Mouse (Mus musculus): ENCODE data around the gene Arhgef19. TPM values are rescaled to one million over a fixed set of nuclear protein-coding genes. Genes with fewer than 3 reads are reported as not detected.

Arhgef19 gene
- 1.2 and 2.3 TPM in 2 replicates for polyA plus RNA-seq (2014; fragmentation: Nextera tagmentation; extraction: Ambion mirVana)

- Histone ChIP-seq H3K4me2 (ENCODE audit: low read depth) (peak within 1 kb of the TSS; percentile 41), H3K27me3 (ENCODE audit: control insufficient read depth, insufficient read depth, low read length) (peaks cover 67% of the 10 kb centered on the region), H3K9ac (ENCODE audit: low read length) (peak within 1 kb of the TSS; percentile 3; the same call in 1 of the 2 replicates), H3K4me3 (ENCODE audit: low read depth, low read length) (peak within 1 kb of the TSS; percentile 18), H3K4me1 (ENCODE audit: control insufficient read depth, insufficient read depth, low read length) (peaks cover 5% of the 10 kb centered on the region), H3K27ac (ENCODE audit: low read depth, low read length) (no peak within 1 kb of the TSS), H3K36me3 (ENCODE audit: control insufficient read depth, insufficient read depth, low read length) (no peaks in the 10 kb centered on the region), H3K9me3 (ENCODE audit: control insufficient read depth, low read length) (no peaks in the 10 kb centered on the region)
- 2% methylated on average over 31 of the region's 31 CpGs for WGBS
- DNase-seq (ENCODE audit: low spot score) (peak; percentile 85), ATAC-seq (ENCODE audit: insufficient read depth, low FRiP score, low TSS enrichment) (peak; percentile 89)
These were observed at the start of gene Arhgef19 for GRCm38 (mm10) chr4:141239388-141240125. Gene Arhgef19, plus strand, starts transcription at chr4:141239499.

DNA sequence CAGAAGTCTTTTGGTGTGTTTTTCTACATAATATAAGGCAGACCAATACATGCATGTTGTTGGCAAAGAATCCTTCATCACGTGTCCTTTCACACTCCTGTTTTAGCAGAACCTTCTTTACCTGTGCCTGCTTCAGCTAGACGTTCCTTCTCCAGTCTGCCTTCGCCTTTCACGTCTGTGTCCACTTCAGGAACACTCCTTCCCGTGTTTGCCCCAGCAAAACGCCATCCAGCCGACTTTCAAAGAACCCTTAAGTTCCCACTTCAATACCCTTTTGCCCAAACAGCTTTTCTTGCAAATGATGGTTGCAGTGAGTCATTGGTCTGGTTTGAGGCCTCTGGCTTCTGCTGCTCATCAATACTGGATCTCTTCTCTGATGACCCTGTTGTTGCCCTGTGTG is 48.0 kb upstream of the Arhgef19 start:
- DNase-seq (ENCODE audit: low spot score) (no peak), ATAC-seq (ENCODE audit: insufficient read depth, low FRiP score, low TSS enrichment) (no peak)
- Histone ChIP-seq H3K36me3 (ENCODE audit: control insufficient read depth, insufficient read depth, low read length) (peaks cover 2% of the 10 kb centered on the region), H3K4me3 (ENCODE audit: low read depth, low read length) (no peak overlapping the region), H3K9ac (ENCODE audit: low read length) (no peak overlapping the region), H3K27ac (ENCODE audit: low read depth, low read length) (no peak overlapping the region), H3K4me1 (ENCODE audit: control insufficient read depth, insufficient read depth, low read length) (0 out of 2 replicates have a peak, but pooled peaks cover 4% of the 10 kb centered on the region), H3K27me3 (ENCODE audit: control insufficient read depth, insufficient read depth, low read length) (no peaks in the 10 kb centered on the region), H3K9me3 (ENCODE audit: control insufficient read depth, low read length) (no peaks in the 10 kb centered on the region), H3K4me2 (ENCODE audit: low read depth) (no peak overlapping the region)
- WGBS, result 93% methylated on average over 7 of the region's 7 CpGs

- ATAC-seq (ENCODE audit: insufficient read depth, low FRiP score, low TSS enrichment) (no peak), DNase-seq (ENCODE audit: low spot score) (no peak)
- Histone ChIP-seq H3K27ac (ENCODE audit: low read depth, low read length) (no peak overlapping the region), H3K27me3 (ENCODE audit: control insufficient read depth, insufficient read depth, low read length) (no peaks in the 10 kb centered on the region), H3K4me3 (ENCODE audit: low read depth, low read length) (no peak overlapping the region), H3K9ac (ENCODE audit: low read length) (no peak overlapping the region), H3K4me2 (ENCODE audit: low read depth) (no peak overlapping the region), H3K4me1 (ENCODE audit: control insufficient read depth, insufficient read depth, low read length) (no peaks in the 10 kb centered on the region), H3K9me3 (ENCODE audit: control insufficient read depth, low read length) (no peaks in the 10 kb centered on the region), H3K36me3 (ENCODE audit: control insufficient read depth, insufficient read depth, low read length) (peaks cover 8% of the 10 kb centered on the region)
- WGBS, result 95% methylated on average over 6 of the region's 6 CpGs
These were observed 44.7 kb upstream of the Arhgef19 start for GRCm38 (mm10) chr4:141194553-141194952.

DNA sequence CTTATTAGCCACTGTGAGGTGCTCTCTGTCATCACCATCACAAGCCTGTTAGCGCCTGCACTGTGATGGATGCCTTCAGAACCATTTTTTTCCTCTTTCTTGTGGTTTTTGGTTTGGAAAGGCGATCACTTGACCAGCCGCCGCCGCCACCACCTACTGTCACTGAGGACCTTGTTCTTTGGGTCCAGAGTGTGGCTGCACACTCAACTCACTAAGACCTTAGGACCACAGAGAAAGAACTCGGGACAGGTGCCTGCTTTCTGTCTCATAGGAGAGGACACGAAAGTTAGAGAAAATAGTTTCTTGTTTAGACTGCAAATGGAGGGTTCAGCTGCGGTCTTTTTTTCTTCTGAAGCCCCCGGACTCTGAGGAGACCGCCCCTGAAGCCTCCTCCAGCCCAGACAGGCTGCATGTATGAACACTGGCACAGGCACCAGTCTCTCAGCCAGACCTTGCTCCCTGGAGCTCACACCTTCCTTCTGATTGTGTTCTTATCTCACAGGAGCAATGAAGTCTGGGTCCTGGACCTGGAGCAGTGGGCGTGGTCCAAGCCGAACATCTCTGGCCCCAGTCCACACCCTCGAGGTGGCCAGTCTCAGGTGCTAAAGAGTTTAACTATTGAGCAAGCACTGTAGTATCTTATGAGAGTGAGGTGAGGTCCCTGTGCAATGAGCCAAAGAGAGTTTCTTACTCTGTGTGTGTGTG is 42.2 kb upstream of the Arhgef19 start:
- Histone ChIP-seq H3K9me3 (ENCODE audit: control insufficient read depth, low read length) (no peaks in the 10 kb centered on the region), H3K27me3 (ENCODE audit: control insufficient read depth, insufficient read depth, low read length) (no peaks in the 10 kb centered on the region), H3K9ac (ENCODE audit: low read length) (no peak overlapping the region), H3K36me3 (ENCODE audit: control insufficient read depth, insufficient read depth, low read length) (peaks cover 11% of the 10 kb centered on the region), H3K4me1 (ENCODE audit: control insufficient read depth, insufficient read depth, low read length) (no peaks in the 10 kb centered on the region), H3K27ac (ENCODE audit: low read depth, low read length) (no peak overlapping the region), H3K4me3 (ENCODE audit: low read depth, low read length) (no peak overlapping the region), H3K4me2 (ENCODE audit: low read depth) (no peak overlapping the region)
- ATAC-seq (ENCODE audit: insufficient read depth, low FRiP score, low TSS enrichment) (no peak), DNase-seq (ENCODE audit: low spot score) (no peak)
- WGBS, result 95% methylated on average over 13 of the region's 13 CpGs

DNA sequence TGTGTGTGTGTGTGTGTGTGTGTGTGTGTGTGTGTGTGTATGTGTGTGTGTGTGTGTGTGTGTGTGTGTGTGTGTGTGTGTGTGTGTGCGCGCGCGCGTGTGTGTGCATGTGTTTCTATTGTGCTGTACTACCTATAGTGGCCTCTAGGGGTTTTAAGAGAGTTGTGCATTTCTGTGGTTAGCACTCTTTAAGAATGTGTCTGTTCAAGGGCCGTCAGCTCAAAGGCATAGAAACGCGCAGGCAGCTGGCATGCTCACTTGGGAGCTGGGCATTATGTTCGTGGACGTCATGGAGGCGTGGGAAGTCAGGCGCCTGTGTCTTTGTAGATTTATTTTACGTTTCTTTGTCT is 41.6 kb upstream of the Arhgef19 start:
- Histone ChIP-seq H3K9ac (ENCODE audit: low read length) (no peak overlapping the region), H3K4me3 (ENCODE audit: low read depth, low read length) (no peak overlapping the region), H3K4me1 (ENCODE audit: control insufficient read depth, insufficient read depth, low read length) (no peaks in the 10 kb centered on the region), H3K9me3 (ENCODE audit: control insufficient read depth, low read length) (no peaks in the 10 kb centered on the region), H3K27ac (ENCODE audit: low read depth, low read length) (no peak overlapping the region), H3K36me3 (ENCODE audit: control insufficient read depth, insufficient read depth, low read length) (peaks cover 11% of the 10 kb centered on the region), H3K4me2 (ENCODE audit: low read depth) (no peak overlapping the region), H3K27me3 (ENCODE audit: control insufficient read depth, insufficient read depth, low read length) (no peaks in the 10 kb centered on the region)
- DNase-seq (ENCODE audit: low spot score), result no peak
- WGBS, result 93% methylated on average over 13 of the region's 13 CpGs
- ATAC-seq (ENCODE audit: insufficient read depth, low FRiP score, low TSS enrichment), result no peak

GRCm38 (mm10) chr4:141200906-141201305 is 38.4 kb upstream of the Arhgef19 start:
- no peak overlapping the region for H3K4me3 ChIP-seq (ENCODE audit: low read depth, low read length)
- no peaks in the 10 kb centered on the region for H3K4me1 ChIP-seq (ENCODE audit: control insufficient read depth, insufficient read depth, low read length)
- DNase-seq (ENCODE audit: low spot score) (no peak), ATAC-seq (ENCODE audit: insufficient read depth, low FRiP score, low TSS enrichment) (no peak)
- H3K9me3 ChIP-seq (ENCODE audit: control insufficient read depth, low read length), result no peaks in the 10 kb centered on the region
- H3K27me3 ChIP-seq (ENCODE audit: control insufficient read depth, insufficient read depth, low read length), result no peaks in the 10 kb centered on the region
- H3K4me2 ChIP-seq (ENCODE audit: low read depth), result no peak overlapping the region
- peaks cover 11% of the 10 kb centered on the region for H3K36me3 ChIP-seq (ENCODE audit: control insufficient read depth, insufficient read depth, low read length)
- 84% methylated on average over 11 of the region's 11 CpGs for WGBS
- H3K27ac ChIP-seq (ENCODE audit: low read depth, low read length), result no peak overlapping the region
- no peak overlapping the region for H3K9ac ChIP-seq (ENCODE audit: low read length)

GRCm38 (mm10) chr4:141202192-141202591 is 37.1 kb upstream of the Arhgef19 start:
- no peak overlapping the region for H3K4me3 ChIP-seq (ENCODE audit: low read depth, low read length)
- no peaks in the 10 kb centered on the region for H3K9me3 ChIP-seq (ENCODE audit: control insufficient read depth, low read length)
- no peak overlapping the region for H3K27ac ChIP-seq (ENCODE audit: low read depth, low read length)
- H3K4me2 ChIP-seq (ENCODE audit: low read depth), result no peak overlapping the region
- WGBS, result 95% methylated on average over 6 of the region's 6 CpGs
- no peaks in the 10 kb centered on the region for H3K27me3 ChIP-seq (ENCODE audit: control insufficient read depth, insufficient read depth, low read length)
- H3K36me3 ChIP-seq (ENCODE audit: control insufficient read depth, insufficient read depth, low read length), result peaks cover 8% of the 10 kb centered on the region
- ATAC-seq (ENCODE audit: insufficient read depth, low FRiP score, low TSS enrichment) (no peak), DNase-seq (ENCODE audit: low spot score) (no peak)
- H3K4me1 ChIP-seq (ENCODE audit: control insufficient read depth, insufficient read depth, low read length), result no peaks in the 10 kb centered on the region
- no peak overlapping the region for H3K9ac ChIP-seq (ENCODE audit: low read length)

DNA sequence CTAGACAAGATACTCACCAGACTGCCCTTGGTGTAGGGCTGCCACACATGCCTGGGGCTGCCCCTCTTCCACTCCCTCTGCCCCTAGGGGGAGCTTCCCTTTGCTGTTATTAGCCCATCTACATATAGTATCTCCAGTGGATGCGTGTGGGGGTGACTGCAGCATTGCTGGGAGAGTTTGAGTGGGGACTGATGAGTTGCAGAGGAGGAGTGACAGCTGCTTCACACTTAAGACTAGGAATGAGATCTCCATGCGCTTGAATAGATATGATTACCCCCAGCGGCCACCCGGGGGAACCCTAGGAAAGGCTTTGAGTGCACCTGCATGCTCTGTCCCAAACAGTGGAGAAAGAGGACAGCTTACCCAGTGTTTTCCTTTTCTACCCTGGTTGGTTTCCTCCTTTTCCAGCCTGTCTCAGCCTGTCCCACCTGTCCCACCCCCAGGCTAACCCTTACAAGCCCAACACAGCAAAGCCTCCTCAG is 34.7 kb upstream of the Arhgef19 start:
- H3K27ac ChIP-seq (ENCODE audit: low read depth, low read length), result no peak overlapping the region
- no peaks in the 10 kb centered on the region for H3K27me3 ChIP-seq (ENCODE audit: control insufficient read depth, insufficient read depth, low read length)
- no peak for ATAC-seq (ENCODE audit: insufficient read depth, low FRiP score, low TSS enrichment)
- 88% methylated on average over 4 of the region's 4 CpGs for WGBS
- no peak for DNase-seq (ENCODE audit: low spot score)
- H3K36me3 ChIP-seq (ENCODE audit: control insufficient read depth, insufficient read depth, low read length), result peaks cover 5% of the 10 kb centered on the region; the same call in 1 of the 2 replicates
- no peak overlapping the region for H3K4me2 ChIP-seq (ENCODE audit: low read depth)
- no peak overlapping the region for H3K9ac ChIP-seq (ENCODE audit: low read length)
- H3K4me1 ChIP-seq (ENCODE audit: control insufficient read depth, insufficient read depth, low read length), result no peaks in the 10 kb centered on the region
- no peak overlapping the region for H3K4me3 ChIP-seq (ENCODE audit: low read depth, low read length)
- no peaks in the 10 kb centered on the region for H3K9me3 ChIP-seq (ENCODE audit: control insufficient read depth, low read length)

DNA sequence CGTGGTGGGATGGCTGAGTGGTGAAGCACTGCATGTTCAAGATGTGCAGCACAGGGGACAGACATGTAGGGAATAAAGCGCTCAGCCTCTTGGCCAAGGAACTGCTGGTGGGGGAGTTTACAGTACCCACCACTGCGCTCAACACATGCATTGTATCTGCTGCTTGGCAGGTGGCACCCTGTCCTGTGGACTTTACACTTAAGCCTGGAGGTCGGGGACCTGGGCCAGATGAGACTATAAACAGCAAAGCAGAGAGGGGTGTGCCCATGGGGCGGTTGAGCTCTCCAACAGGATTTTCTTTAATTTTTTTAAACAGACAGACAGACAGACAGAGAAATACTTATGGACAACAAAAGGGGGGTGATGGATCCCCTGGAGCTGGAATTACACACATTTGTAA is 32.2 kb upstream of the Arhgef19 start:
- H3K36me3 ChIP-seq (ENCODE audit: control insufficient read depth, insufficient read depth, low read length), result no peaks in the 10 kb centered on the region
- no peak for ATAC-seq (ENCODE audit: insufficient read depth, low FRiP score, low TSS enrichment)
- no peaks in the 10 kb centered on the region for H3K4me1 ChIP-seq (ENCODE audit: control insufficient read depth, insufficient read depth, low read length)

More for the DNA sequence above, 32.2 kb upstream of the Arhgef19 start:
- H3K4me2 ChIP-seq (ENCODE audit: low read depth), result no peak overlapping the region
- no peaks in the 10 kb centered on the region for H3K27me3 ChIP-seq (ENCODE audit: control insufficient read depth, insufficient read depth, low read length)
- H3K9ac ChIP-seq (ENCODE audit: low read length), result no peak overlapping the region
- no peaks in the 10 kb centered on the region for H3K9me3 ChIP-seq (ENCODE audit: control insufficient read depth, low read length)
- WGBS, result 87% methylated on average over 5 of the region's 5 CpGs
- no peak overlapping the region for H3K27ac ChIP-seq (ENCODE audit: low read depth, low read length)
- H3K4me3 ChIP-seq (ENCODE audit: low read depth, low read length), result no peak overlapping the region
- DNase-seq (ENCODE audit: low spot score), result no peak
